Mouse (Mus musculus) lung, embryonic 14.5 days (tissue): ENCODE data around the gene Fbxw5. TPM values are rescaled to one million over a fixed set of nuclear protein-coding genes. Genes with fewer than 3 reads are reported as not detected.

ENCODE experiments used
- ATAC-seq: fragments of 200-750 bp; cut with Nextera tagmentation; 2 replicates; pipeline ENCODE4 v1.8.0; 2017; ENCODE audit warnings: mild to moderate bottlenecking, moderate TSS enrichment, moderate library complexity; ENCODE audit not compliant: insufficient read depth
- DNase-seq: peaks from one replicate; pipeline ENCODE4 v3.0.0-alpha.2; 2015
- H3K27ac ChIP-seq: fragments of 300-500 bp; sonication (generic); 2 replicates; pipeline ENCODE4 v1.5.1; 2014; ENCODE audit warnings: low read depth, mild to moderate bottlenecking, moderate library complexity
- H3K27me3 ChIP-seq: fragments of 300-500 bp; sonication (generic); 2 replicates; pipeline ENCODE4 v1.6.1; 2014; ENCODE audit warnings: low read length, control low read depth; ENCODE audit not compliant: insufficient read depth
- H3K36me3 ChIP-seq: fragments of 300-500 bp; sonication (generic); 2 replicates; pipeline ENCODE4 v1.6.1; 2014; ENCODE audit warnings: control low read depth; ENCODE audit not compliant: insufficient read depth
- H3K4me1 ChIP-seq: fragments of 300-500 bp; sonication (generic); 2 replicates; pipeline ENCODE4 v1.6.1; 2014; ENCODE audit warnings: antibody characterized with exemption, control low read depth; ENCODE audit not compliant: insufficient read depth
- H3K4me2 ChIP-seq: fragments of 300-500 bp; sonication (generic); 2 replicates; pipeline ENCODE4 v1.6.1; 2014; ENCODE audit warnings: mild to moderate bottlenecking
- H3K4me3 ChIP-seq: fragments of 300-500 bp; sonication (generic); 2 replicates; pipeline ENCODE4 v1.5.1; 2014; ENCODE audit warnings: low read depth, low read length
- H3K9ac ChIP-seq: fragments of 300-500 bp; sonication (generic); 2 replicates; pipeline ENCODE4 v1.6.1; 2014
- H3K9me3 ChIP-seq: fragments of 300-500 bp; sonication (generic); 2 replicates; pipeline ENCODE4 v1.6.1; 2016; ENCODE audit warnings: low read depth, low read length, control low read depth
- CTCF ChIP-seq: IDR thresholded peaks from 2 replicates; pipeline ENCODE4 v1.5.1; 2016; ENCODE audit warnings: antibody characterized with exemption, low read depth
- WGBS: fragments of 180-500 bp; shearing (Covaris S2); extraction: QIAGEN DNeasy Blood & Tissue Kit; methylation state at CpG from one replicate; pipeline ENCODE4 v1.1.7; 2014; 5-methylcytosine and 5-hydroxymethylcytosine counted together
- polyA plus RNA-seq: library from polyadenylated mRNA; unstranded; fragments of >200 nt; fragmentation: Nextera tagmentation; extraction: Ambion mirVana; gene quantifications from 2 replicates; pipeline ENCODE4 v1.2.1, GENCODE M21; 2014

Fbxw5 gene
- polyA plus RNA-seq, 1 experiment from 2014 or later: 77.7 TPM

GRCm38 (mm10) chr2:25477967-25478675, 22.4 kb upstream of the Fbxw5 start:
- no peak overlapping the region for H3K9ac ChIP-seq
- H3K9me3 ChIP-seq: no peaks in the 10 kb centered on the region
- TF ChIP-seq CTCF: no peak
- no peaks in the 10 kb centered on the region for H3K36me3 ChIP-seq
- no peaks in the 10 kb centered on the region for H3K4me1 ChIP-seq
- no peaks in the 10 kb centered on the region for H3K27me3 ChIP-seq
- no peak overlapping the region for H3K27ac ChIP-seq
- no peak overlapping the region for H3K4me3 ChIP-seq
- WGBS: 79% methylated on average over 3 of the region's 3 CpGs
- ATAC-seq (no peak), DNase-seq (no peak)
- H3K4me2 ChIP-seq: no peak overlapping the region

- Histone ChIP-seq H3K36me3 (no peaks in the 10 kb centered on the region), H3K27me3 (no peaks in the 10 kb centered on the region), H3K4me2 (no peak overlapping the region), H3K9ac (no peak overlapping the region), H3K27ac (no peak overlapping the region), H3K9me3 (no peaks in the 10 kb centered on the region), H3K4me1 (no peaks in the 10 kb centered on the region), H3K4me3 (no peak overlapping the region)
- TF ChIP-seq CTCF: no peak
- no peak for DNase-seq
- WGBS: 57% methylated on average over 10 of the region's 10 CpGs
- no peak for ATAC-seq
These were observed 20.8 kb upstream of the Fbxw5 start for GRCm38 (mm10) chr2:25479551-25480311.

- H3K36me3 ChIP-seq: no peaks in the 10 kb centered on the region
- DNase-seq (no peak), ATAC-seq (no peak)
- H3K4me1 ChIP-seq: no peaks in the 10 kb centered on the region
- no peaks in the 10 kb centered on the region for H3K27me3 ChIP-seq
- no peak for TF ChIP-seq CTCF
- no peak overlapping the region for H3K4me2 ChIP-seq
- WGBS: 73% methylated on average over 1 of the region's 1 CpGs
- no peak overlapping the region for H3K9ac ChIP-seq
- no peak overlapping the region for H3K27ac ChIP-seq
- no peak overlapping the region for H3K4me3 ChIP-seq
- H3K9me3 ChIP-seq: no peaks in the 10 kb centered on the region
These were observed 20.0 kb upstream of the Fbxw5 start for GRCm38 (mm10) chr2:25480541-25480940.

GRCm38 (mm10) chr2:25482969-25483368, 17.6 kb upstream of the Fbxw5 start:
- 22% methylated on average over 7 of the region's 7 CpGs for WGBS
- Histone ChIP-seq H3K27me3 (no peaks in the 10 kb centered on the region), H3K36me3 (no peaks in the 10 kb centered on the region), H3K4me1 (no peaks in the 10 kb centered on the region), H3K9ac (no peak overlapping the region), H3K9me3 (no peaks in the 10 kb centered on the region), H3K4me3 (no peak overlapping the region), H3K27ac (no peak overlapping the region), H3K4me2 (no peak overlapping the region)
- ATAC-seq: no peak
- peak; percentile 42 for TF ChIP-seq CTCF
- peak; percentile 67 for DNase-seq

GRCm38 (mm10) chr2:25484901-25485647, 15.5 kb upstream of the Fbxw5 start:
- no peak overlapping the region for H3K27ac ChIP-seq
- WGBS: 61% methylated on average over 11 of the region's 11 CpGs
- no peaks in the 10 kb centered on the region for H3K4me1 ChIP-seq
- no peak overlapping the region for H3K4me2 ChIP-seq
- no peak overlapping the region for H3K9ac ChIP-seq
- TF ChIP-seq CTCF: no peak
- no peak for ATAC-seq
- H3K4me3 ChIP-seq: no peak overlapping the region
- no peak for DNase-seq
- no peaks in the 10 kb centered on the region for H3K36me3 ChIP-seq
- H3K9me3 ChIP-seq: no peaks in the 10 kb centered on the region
- H3K27me3 ChIP-seq: no peaks in the 10 kb centered on the region

- 74% methylated on average over 6 of the region's 6 CpGs for WGBS
- DNase-seq: no peak
- TF ChIP-seq CTCF: no peak
- H3K4me3 ChIP-seq: no peak overlapping the region
- no peak overlapping the region for H3K27ac ChIP-seq
- H3K4me1 ChIP-seq: no peaks in the 10 kb centered on the region
- H3K9me3 ChIP-seq: no peaks in the 10 kb centered on the region
- no peak for ATAC-seq
- no peak overlapping the region for H3K4me2 ChIP-seq
- H3K36me3 ChIP-seq: no peaks in the 10 kb centered on the region
- H3K9ac ChIP-seq: no peak overlapping the region
- H3K27me3 ChIP-seq: no peaks in the 10 kb centered on the region
These were observed 12.4 kb upstream of the Fbxw5 start for GRCm38 (mm10) chr2:25487965-25488670.
